Mouse (Mus musculus) midbrain, embryonic 15.5 days (tissue): Measurements from ENCODE around the gene Tnfrsf18. TPM values are rescaled to one million over a fixed set of nuclear protein-coding genes. Genes with fewer than 3 reads are reported as not detected.

Experiments
- ATAC-seq: fragments of 200-750 bp; cut with Nextera tagmentation; replicated peaks from 2 replicates; pipeline ENCODE4 v1.8.0; 2017; ENCODE audit warnings: moderate TSS enrichment
- H3K27ac ChIP-seq: fragments of 300-500 bp; sonication (generic); 2 replicates; pipeline ENCODE4 v1.5.1; 2015; ENCODE audit warnings: mild to moderate bottlenecking, inconsistent platforms
- H3K27me3 ChIP-seq: fragments of 300-500 bp; sonication (generic); replicated peaks from 2 replicates; pipeline ENCODE4 v1.6.1; 2015; ENCODE audit warnings: inconsistent platforms
- H3K36me3 ChIP-seq: fragments of 300-500 bp; sonication (generic); replicated peaks from 2 replicates; pipeline ENCODE4 v1.6.1; 2015; ENCODE audit warnings: inconsistent platforms
- H3K4me1 ChIP-seq: fragments of 300-500 bp; sonication (generic); 2 replicates; pipeline ENCODE4 v1.6.1; 2015; ENCODE audit warnings: inconsistent platforms
- H3K4me2 ChIP-seq: fragments of 300-500 bp; sonication (generic); 2 replicates; pipeline ENCODE4 v1.6.1; 2015; ENCODE audit warnings: inconsistent platforms, mild to moderate bottlenecking, moderate library complexity
- H3K4me3 ChIP-seq: fragments of 300-500 bp; sonication (generic); 2 replicates; pipeline ENCODE4 v1.5.1; 2015; ENCODE audit warnings: mild to moderate bottlenecking, inconsistent platforms
- H3K9ac ChIP-seq: fragments of 300-500 bp; sonication (generic); 2 replicates; pipeline ENCODE4 v1.6.1; 2015; ENCODE audit warnings: mild to moderate bottlenecking, inconsistent platforms
- H3K9me3 ChIP-seq: fragments of 300-500 bp; sonication (generic); 2 replicates; pipeline ENCODE4 v1.6.1; 2016; ENCODE audit warnings: inconsistent platforms
- WGBS: fragments of 180-500 bp; shearing (Covaris S2); methylation state at CpG from one replicate; pipeline ENCODE4 v1.1.7; 2015; ENCODE audit warnings: mixed read lengths; 5-methylcytosine and 5-hydroxymethylcytosine counted together
- polyA plus RNA-seq: library from polyadenylated mRNA; unstranded; fragments of >200 nt; fragmentation: Nextera tagmentation; extraction: Ambion mirVana; gene quantifications from 2 replicates; pipeline ENCODE4 v1.2.1, GENCODE M21; 2015

The Tnfrsf18 gene
- polyA plus RNA-seq, 1 experiment from 2014 or later: 3.2 TPM

DNA sequence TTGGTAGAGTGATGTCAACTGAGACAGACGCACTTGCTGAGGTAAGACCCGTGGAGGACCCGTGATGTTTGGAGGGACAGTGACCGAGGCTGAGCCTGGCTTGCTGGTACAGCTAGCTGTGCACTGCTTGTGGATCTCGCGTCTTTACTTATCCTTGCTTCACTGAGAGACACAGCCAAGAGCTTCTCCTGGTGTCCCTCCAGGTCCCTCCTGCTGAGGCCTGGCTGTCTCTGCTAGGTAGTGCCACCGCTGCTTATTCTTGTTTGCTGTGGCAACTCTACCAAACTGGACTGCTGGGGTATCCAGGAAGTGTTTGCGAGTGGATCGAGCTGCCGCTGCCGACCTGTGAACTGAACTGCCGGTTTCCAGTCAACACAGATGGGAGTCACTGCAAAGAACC, 6.2 kb upstream of the Tnfrsf18 start:
- Histone ChIP-seq H3K4me3 (no peak overlapping the region), H3K27me3 (no peaks in the 10 kb centered on the region), H3K4me2 (no peak overlapping the region), H3K36me3 (peaks cover 7% of the 10 kb centered on the region; the same call in 1 of the 2 replicates), H3K9me3 (no peaks in the 10 kb centered on the region), H3K4me1 (no peaks in the 10 kb centered on the region), H3K9ac (no peak overlapping the region), H3K27ac (no peak overlapping the region)
- WGBS: 93% methylated on average over 12 of the region's 12 CpGs
- ATAC-seq: no peak

DNA sequence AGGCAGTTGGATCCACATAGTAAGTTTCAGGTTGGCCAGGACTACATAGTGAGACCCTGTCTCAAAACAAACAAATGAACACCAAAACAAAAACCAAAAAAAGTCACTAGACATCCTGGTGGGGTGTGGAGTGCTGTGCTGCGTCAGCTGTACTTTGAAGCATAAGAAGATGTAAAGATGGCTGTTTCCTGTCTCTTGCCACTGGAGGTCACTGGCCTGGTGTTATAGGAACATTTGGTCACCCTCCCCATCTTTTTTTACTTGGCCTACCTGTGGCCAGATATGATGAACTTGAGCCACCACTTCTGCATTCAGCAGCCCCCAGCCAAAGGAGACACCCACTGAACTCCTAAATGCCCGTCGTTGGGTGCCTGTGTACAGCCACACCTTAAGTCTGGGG, 4.6 kb upstream of the Tnfrsf18 start:
- ATAC-seq: no peak
- H3K4me3 ChIP-seq: no peak overlapping the region
- no peak overlapping the region for H3K9ac ChIP-seq
- 91% methylated on average over 3 of the region's 3 CpGs for WGBS
- no peak overlapping the region for H3K27ac ChIP-seq
- H3K36me3 ChIP-seq: peaks cover 7% of the 10 kb centered on the region; the same call in 1 of the 2 replicates
- H3K4me1 ChIP-seq: no peaks in the 10 kb centered on the region
- H3K4me2 ChIP-seq: no peak overlapping the region
- no peaks in the 10 kb centered on the region for H3K27me3 ChIP-seq
- no peaks in the 10 kb centered on the region for H3K9me3 ChIP-seq

DNA sequence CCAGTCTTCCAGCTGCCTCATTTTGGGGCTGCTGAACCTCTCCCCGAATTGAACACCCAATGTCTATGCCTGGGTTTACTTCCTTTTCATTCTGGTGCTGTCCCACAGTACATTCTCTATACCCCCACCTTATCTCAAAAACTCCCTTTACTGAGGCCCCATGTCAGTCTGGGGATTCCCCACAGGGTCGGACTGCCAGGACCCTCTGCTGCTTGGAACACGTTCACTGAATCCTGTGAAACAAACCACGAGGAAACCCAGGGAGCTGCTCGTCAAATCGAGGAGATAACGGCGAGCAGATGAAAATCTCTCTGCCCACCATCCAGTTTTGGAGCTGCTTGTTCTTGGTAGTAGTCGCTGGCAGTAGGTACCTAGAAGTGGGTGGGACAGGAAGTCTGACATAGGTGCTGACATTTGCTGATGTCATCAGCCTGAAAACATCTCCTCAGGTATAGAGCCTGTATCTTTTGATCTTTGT, 4.0 kb upstream of the Tnfrsf18 start:
- Histone ChIP-seq H3K27me3 (no peaks in the 10 kb centered on the region), H3K9ac (no peak overlapping the region), H3K4me2 (no peak overlapping the region), H3K4me3 (no peak overlapping the region), H3K4me1 (no peaks in the 10 kb centered on the region), H3K9me3 (no peaks in the 10 kb centered on the region), H3K36me3 (peaks cover 7% of the 10 kb centered on the region; the same call in 1 of the 2 replicates), H3K27ac (no peak overlapping the region)
- no peak for ATAC-seq
- WGBS: 84% methylated on average over 9 of the region's 9 CpGs

DNA sequence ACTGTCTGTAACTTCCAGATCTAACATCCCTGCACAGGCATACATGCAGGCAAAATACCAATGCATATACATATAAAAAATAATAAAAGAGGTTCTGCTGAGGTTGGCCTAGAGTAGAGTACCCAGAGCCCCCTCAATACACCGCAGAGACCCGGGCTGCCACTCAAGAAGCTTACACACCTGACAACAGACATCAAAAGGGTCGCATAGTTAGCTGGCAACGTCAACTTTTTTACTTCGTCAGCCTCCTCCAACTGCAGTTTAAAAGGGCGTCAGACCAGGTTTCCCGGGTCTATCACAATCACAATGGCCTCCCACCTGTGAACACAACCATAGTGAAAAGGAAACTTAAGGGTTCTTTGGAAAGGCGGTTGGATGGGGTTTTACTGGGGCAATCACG, 2.4 kb upstream of the Tnfrsf18 start:
- Histone ChIP-seq H3K4me2 (no peak overlapping the region), H3K9ac (no peak overlapping the region), H3K4me3 (no peak overlapping the region), H3K4me1 (no peaks in the 10 kb centered on the region), H3K36me3 (peaks cover 16% of the 10 kb centered on the region; the same call in 1 of the 2 replicates), H3K27me3 (no peaks in the 10 kb centered on the region), H3K27ac (no peak overlapping the region), H3K9me3 (no peaks in the 10 kb centered on the region)
- no peak for ATAC-seq
- 87% methylated on average over 9 of the region's 9 CpGs for WGBS

DNA sequence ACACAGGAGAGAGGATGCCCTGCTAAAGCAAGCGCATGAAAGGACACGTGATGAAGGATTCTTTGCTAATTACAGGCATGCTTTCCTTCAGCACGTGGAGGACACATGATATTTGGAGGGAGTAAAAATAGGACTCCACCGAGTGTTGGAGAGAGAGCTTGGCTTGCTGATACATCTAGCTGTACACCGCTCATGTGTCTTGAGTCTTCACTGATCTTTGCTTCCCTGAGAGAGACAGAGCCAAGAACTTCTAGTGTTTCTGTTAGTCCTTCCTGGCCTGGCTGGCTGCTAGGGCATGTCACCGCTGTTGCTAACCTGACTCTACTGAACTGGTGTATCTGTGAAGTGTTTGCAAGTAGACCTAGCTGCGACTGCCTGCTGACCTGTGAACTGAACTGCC, 1.8 kb upstream of the Tnfrsf18 start:
- Histone ChIP-seq H3K36me3 (peaks cover 16% of the 10 kb centered on the region; the same call in 1 of the 2 replicates), H3K9ac (no peak overlapping the region), H3K9me3 (no peaks in the 10 kb centered on the region), H3K27ac (no peak overlapping the region), H3K27me3 (no peaks in the 10 kb centered on the region), H3K4me2 (no peak overlapping the region), H3K4me1 (no peaks in the 10 kb centered on the region), H3K4me3 (no peak overlapping the region)
- 92% methylated on average over 7 of the region's 7 CpGs for WGBS
- no peak for ATAC-seq

DNA sequence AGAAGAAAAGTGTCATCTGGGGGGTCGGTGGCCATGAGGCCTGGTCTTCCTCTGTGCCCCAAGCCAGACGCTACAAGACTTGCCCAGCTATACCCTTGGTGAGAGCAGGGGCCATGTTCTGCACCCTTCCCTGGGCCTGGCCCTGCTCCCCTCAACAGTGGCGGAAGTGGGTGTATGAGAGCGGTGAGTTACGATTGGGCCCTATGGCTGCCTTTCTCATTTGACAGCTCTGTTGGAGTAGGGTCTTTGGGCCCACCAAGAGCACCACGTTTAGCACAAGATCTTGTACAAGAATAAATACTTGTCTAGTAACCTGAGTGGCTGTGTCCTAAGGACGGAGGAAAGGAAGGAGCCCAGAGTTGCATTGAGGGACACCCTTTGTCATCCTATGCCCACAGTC, 2.6 kb downstream of the Tnfrsf18 start:
- ATAC-seq: no peak
- no peak overlapping the region for H3K9ac ChIP-seq
- H3K4me2 ChIP-seq: no peak overlapping the region
- peaks cover 21% of the 10 kb centered on the region for H3K4me1 ChIP-seq
- H3K27me3 ChIP-seq: no peaks in the 10 kb centered on the region
- H3K27ac ChIP-seq: no peak overlapping the region
- no peak overlapping the region for H3K4me3 ChIP-seq
- 97% methylated on average over 7 of the region's 7 CpGs for WGBS
- peaks cover 10% of the 10 kb centered on the region; the same call in 1 of the 2 replicates for H3K36me3 ChIP-seq
- no peaks in the 10 kb centered on the region for H3K9me3 ChIP-seq

DNA sequence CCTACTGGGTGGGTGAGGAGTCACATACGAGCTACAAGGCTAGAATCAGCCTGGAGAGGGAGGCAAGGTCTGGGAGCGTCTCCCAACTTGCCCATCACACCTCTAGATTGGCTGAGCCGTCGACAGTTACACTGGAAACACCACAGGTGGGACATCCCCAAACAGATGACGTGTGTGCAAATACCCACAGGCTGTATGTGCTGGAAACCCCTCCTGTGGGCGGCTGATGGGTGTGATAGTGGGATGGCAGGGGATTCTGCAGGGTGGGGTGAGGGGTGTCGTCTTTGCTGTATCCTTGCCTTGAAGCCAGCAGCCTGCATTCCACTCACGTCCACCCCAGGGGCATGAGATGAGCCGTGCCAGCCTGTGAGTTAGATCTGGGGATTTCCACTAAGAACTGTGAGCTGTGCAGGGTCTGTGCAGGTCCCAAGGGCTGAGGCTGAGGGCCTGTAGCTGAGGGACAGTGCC, 4.7 kb downstream of the Tnfrsf18 start:
- peak; percentile 13 for ATAC-seq
- Histone ChIP-seq H3K4me2 (peak overlapping the region; percentile 77), H3K27ac (peak overlapping the region; percentile 90), H3K9ac (peak overlapping the region; percentile 54), H3K4me1 (peaks cover 33% of the 10 kb centered on the region), H3K4me3 (peak overlapping the region; percentile 60), H3K36me3 (peaks cover 8% of the 10 kb centered on the region; the same call in 1 of the 2 replicates), H3K27me3 (peaks cover 15% of the 10 kb centered on the region), H3K9me3 (no peaks in the 10 kb centered on the region)
- 55% methylated on average over 9 of the region's 9 CpGs for WGBS

DNA sequence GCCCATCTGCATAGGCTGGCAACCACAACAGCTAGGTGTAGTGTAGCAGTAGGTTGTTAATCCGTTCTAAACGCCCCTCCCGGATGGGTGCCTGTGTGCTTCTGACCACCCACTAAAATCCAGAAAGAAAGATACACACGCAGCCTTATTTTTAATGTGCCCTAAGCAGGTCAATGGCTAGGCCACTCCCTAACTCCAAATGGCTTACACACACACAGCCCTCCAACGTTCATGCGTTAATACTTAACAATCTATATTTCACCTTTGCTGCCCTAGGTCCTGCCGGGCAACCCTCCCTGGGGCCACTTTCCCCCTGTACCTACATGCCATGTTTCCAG, 5.3 kb downstream of the Tnfrsf18 start:
- Histone ChIP-seq H3K4me2 (peak overlapping the region; percentile 77), H3K36me3 (peaks cover 8% of the 10 kb centered on the region; the same call in 1 of the 2 replicates), H3K27me3 (peaks cover 20% of the 10 kb centered on the region), H3K4me3 (peak overlapping the region; percentile 60), H3K27ac (peak overlapping the region; percentile 90), H3K9ac (peak overlapping the region; percentile 54), H3K9me3 (no peaks in the 10 kb centered on the region), H3K4me1 (peaks cover 34% of the 10 kb centered on the region)
- 6% methylated on average over 7 of the region's 7 CpGs for WGBS
- ATAC-seq: no peak; the same call in 1 of the 2 replicates

DNA sequence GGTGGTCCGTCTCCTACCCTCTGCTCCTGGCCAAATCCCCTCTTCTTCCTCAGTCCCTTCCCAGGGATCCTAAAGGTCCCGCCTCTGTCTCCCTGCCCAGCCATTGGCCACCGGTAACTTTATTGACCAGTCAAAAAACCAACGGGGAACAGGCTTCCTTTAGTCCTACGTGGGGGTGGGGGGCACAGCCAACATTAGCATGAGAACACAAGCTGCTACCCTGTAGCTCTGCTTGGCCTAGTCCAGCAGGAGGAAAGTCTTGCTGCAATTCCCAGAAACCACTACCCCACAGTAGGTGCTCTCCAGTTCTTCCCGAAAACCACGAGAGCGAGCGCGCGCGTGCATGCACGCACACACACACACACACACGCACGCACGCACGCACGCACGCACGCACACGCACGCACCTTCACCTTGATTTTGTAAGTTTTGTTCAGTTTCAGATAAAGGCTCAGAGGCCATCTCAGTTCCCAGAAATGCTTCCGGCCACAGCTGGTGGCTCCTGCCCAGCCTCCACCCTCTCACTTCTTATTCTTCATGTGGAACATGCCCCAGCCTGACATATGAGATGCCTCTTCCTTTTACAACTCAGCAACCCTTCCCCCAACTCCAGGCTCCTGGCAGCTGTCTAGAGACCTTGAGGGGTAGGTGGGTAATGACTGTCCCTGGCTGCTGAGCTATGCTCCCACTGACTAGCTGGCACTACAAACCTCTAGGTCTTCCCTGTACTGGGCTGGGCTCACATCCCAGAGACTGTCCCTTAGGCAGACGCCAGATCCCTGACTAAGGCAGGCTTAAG, 5.8 kb downstream of the Tnfrsf18 start:
- Histone ChIP-seq H3K9ac (peak overlapping the region; percentile 54), H3K27ac (peak overlapping the region; percentile 90), H3K9me3 (no peaks in the 10 kb centered on the region), H3K36me3 (peaks cover 8% of the 10 kb centered on the region; the same call in 1 of the 2 replicates), H3K27me3 (peaks cover 22% of the 10 kb centered on the region), H3K4me1 (peaks cover 34% of the 10 kb centered on the region), H3K4me2 (peak overlapping the region; percentile 77), H3K4me3 (peak overlapping the region; percentile 60)
- WGBS: under 1% methylated on average over 24 of the region's 24 CpGs
- ATAC-seq: peak; percentile 92

DNA sequence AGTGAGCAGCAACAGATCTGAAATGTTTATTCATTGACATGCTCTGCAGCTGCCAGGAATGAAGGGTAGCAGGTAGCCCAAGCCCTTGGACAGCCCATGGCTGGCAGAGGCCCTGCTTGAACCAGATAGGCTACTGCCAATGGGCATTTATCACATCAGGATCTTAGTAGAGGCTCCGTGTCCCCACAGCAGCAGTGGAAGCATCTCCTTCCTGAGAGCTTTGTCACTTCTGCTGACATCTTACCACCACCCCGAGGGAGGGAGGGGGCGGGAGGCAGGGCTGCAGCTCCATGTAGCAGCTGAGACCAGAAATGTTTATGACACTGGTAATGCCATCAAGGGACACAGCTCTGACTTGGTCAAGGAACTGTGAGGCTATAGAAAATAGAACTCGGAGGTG, 6.9 kb downstream of the Tnfrsf18 start:
- Histone ChIP-seq H3K4me3 (no peak overlapping the region), H3K9me3 (no peaks in the 10 kb centered on the region), H3K4me1 (peaks cover 34% of the 10 kb centered on the region), H3K27ac (no peak overlapping the region), H3K27me3 (peaks cover 22% of the 10 kb centered on the region), H3K4me2 (no peak overlapping the region), H3K9ac (no peak overlapping the region), H3K36me3 (0 out of 2 replicates have a peak, but pooled peaks cover under 1% of the 10 kb centered on the region)
- WGBS: 90% methylated on average over 4 of the region's 4 CpGs
- ATAC-seq: no peak

DNA sequence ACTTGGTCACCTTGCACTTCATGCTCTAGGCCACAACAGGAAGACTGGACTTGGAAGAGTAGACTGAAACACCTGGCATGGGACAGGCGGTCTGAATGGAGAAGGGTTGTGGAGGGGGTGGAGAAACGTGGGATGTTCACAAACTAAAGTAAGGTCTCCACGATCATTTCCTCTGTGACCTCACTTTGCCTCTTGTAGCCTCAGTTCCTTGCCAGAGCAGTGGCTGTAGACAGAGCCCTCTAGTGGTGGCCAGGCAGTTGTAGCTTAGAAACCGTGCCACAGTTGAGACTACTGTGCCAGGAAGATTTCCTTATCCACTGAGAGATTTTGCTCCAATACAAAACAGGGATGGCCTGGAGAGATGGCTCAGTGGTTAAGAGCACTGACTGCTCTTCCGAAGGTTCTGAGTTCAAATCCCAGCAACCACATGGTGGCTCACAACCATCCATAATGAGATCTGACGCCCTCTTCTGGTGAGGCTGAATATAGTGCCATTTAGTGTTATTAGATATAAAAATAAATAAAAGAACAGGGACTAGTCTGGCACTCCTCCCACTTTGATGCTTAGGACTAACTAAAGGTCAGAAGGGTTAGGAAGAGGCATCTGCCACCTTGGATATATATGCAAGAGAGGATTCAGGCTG, 7.6 kb downstream of the Tnfrsf18 start:
- WGBS: 51% methylated on average over 6 of the region's 6 CpGs
- Histone ChIP-seq H3K27me3 (peaks cover 22% of the 10 kb centered on the region), H3K4me2 (no peak overlapping the region), H3K9me3 (no peaks in the 10 kb centered on the region), H3K4me1 (peaks cover 34% of the 10 kb centered on the region), H3K36me3 (no peaks in the 10 kb centered on the region), H3K27ac (no peak overlapping the region), H3K4me3 (no peak overlapping the region), H3K9ac (no peak overlapping the region)
- no peak for ATAC-seq

DNA sequence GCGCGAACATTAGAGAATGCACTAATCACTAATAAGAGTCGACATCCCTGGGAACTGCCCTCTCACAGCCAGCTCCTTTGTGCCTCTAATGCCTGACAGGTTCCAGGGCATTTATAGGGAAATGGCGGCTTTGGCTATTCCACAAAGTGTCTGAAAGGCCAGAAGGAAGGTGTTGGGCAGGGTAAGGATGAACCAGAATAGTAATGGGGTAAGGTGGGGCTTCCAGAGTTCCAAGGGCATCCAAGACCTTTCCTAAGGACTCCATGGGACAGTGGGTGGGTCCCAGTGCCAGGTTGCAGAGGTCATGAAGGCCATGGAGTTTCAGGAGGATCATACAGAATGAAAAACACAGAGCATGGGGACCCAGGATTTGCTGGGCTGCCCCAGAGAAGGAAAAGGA, 8.3 kb downstream of the Tnfrsf18 start:
- 60% methylated on average over 4 of the region's 4 CpGs for WGBS
- no peak overlapping the region; the same call in 1 of the 2 replicates for H3K4me2 ChIP-seq
- ATAC-seq: no peak

More for the DNA sequence above, 8.3 kb downstream of the Tnfrsf18 start:
- H3K4me3 ChIP-seq: no peak overlapping the region
- H3K9me3 ChIP-seq: no peaks in the 10 kb centered on the region
- no peak overlapping the region for H3K9ac ChIP-seq
- no peak overlapping the region for H3K27ac ChIP-seq
- no peaks in the 10 kb centered on the region for H3K36me3 ChIP-seq
- H3K4me1 ChIP-seq: peaks cover 34% of the 10 kb centered on the region
- H3K27me3 ChIP-seq: peaks cover 22% of the 10 kb centered on the region
